Mouse (Mus musculus) kidney, embryonic 16.5 days (tissue): ENCODE measurements around the gene Taf1c. TPM values are rescaled to one million over a fixed set of nuclear protein-coding genes. Genes with fewer than 3 reads are reported as not detected.

Source experiments
- ATAC-seq: fragments of 200-750 bp; cut with Nextera tagmentation; 2 replicates; pipeline ENCODE4 v1.8.0; 2017; ENCODE audit warnings: moderate TSS enrichment; ENCODE audit not compliant: low FRiP score, low TSS enrichment
- H3K27ac ChIP-seq: fragments of 300-500 bp; sonication (generic); 2 replicates; pipeline ENCODE4 v1.5.1; 2014; ENCODE audit warnings: low read length
- H3K27me3 ChIP-seq: fragments of 300-500 bp; sonication (generic); 2 replicates; pipeline ENCODE4 v1.6.1; 2014; ENCODE audit warnings: low read length, control low read depth, mixed read lengths; ENCODE audit not compliant: insufficient read depth
- H3K36me3 ChIP-seq: fragments of 300-500 bp; sonication (generic); 2 replicates; pipeline ENCODE4 v1.6.1; 2014; ENCODE audit warnings: low read length, control low read depth, mixed read lengths; ENCODE audit not compliant: insufficient read depth
- H3K4me1 ChIP-seq: fragments of 300-500 bp; sonication (generic); 2 replicates; pipeline ENCODE4 v1.6.1; 2014; ENCODE audit warnings: low read length, control low read depth, mixed read lengths; ENCODE audit not compliant: insufficient read depth
- H3K4me2 ChIP-seq: fragments of 300-500 bp; sonication (generic); replicated peaks from 2 replicates; pipeline ENCODE4 v1.6.1; 2014; ENCODE audit warnings: low read depth, low read length
- H3K4me3 ChIP-seq: fragments of 300-500 bp; sonication (generic); 2 replicates; pipeline ENCODE4 v1.5.1; 2014; ENCODE audit warnings: mild to moderate bottlenecking, low read length
- H3K9ac ChIP-seq: fragments of 300-500 bp; sonication (generic); replicated peaks from 2 replicates; pipeline ENCODE4 v1.6.1; 2014; ENCODE audit warnings: low read length
- H3K9me3 ChIP-seq: fragments of 300-500 bp; sonication (generic); 2 replicates; pipeline ENCODE4 v1.6.1; 2016; ENCODE audit warnings: low read length, control low read depth
- WGBS: fragments of 180-500 bp; shearing (Covaris S2); extraction: QIAGEN DNeasy Blood & Tissue Kit; methylation state at CpG from one replicate; pipeline ENCODE4 v1.1.7; 2014; 5-methylcytosine and 5-hydroxymethylcytosine counted together
- polyA plus RNA-seq: library from polyadenylated mRNA; unstranded; fragments of >200 nt; fragmentation: Nextera tagmentation; extraction: Ambion mirVana; gene quantifications from 2 replicates; pipeline ENCODE4 v1.2.1, GENCODE M21; 2015

Taf1c gene
- 15.4 and 15.5 TPM in 2 replicates for polyA plus RNA-seq

- under 1% methylated on average over 23 of the region's 23 CpGs for WGBS
- peak within 1 kb of the TSS; percentile 88 for H3K4me2 ChIP-seq
- H3K27ac ChIP-seq, result 0 out of 2 replicates have a peak within 1 kb of the TSS, but pooled peaks have one; percentile 31
- H3K9me3 ChIP-seq, result peaks cover 8% of the 10 kb centered on the region
- peaks cover 9% of the 10 kb centered on the region for H3K4me1 ChIP-seq
- peak; percentile 86 for ATAC-seq
- peak within 1 kb of the TSS; percentile 74 for H3K4me3 ChIP-seq
- peak within 1 kb of the TSS; percentile 83 for H3K9ac ChIP-seq
- no peaks in the 10 kb centered on the region for H3K27me3 ChIP-seq
- peaks cover 27% of the 10 kb centered on the region for H3K36me3 ChIP-seq
Observed at GRCm38 (mm10) chr8:119604996-119605395, at the start of gene Taf1c. Taf1c (minus strand) TSS chr8:119605222.

- no peaks in the 10 kb centered on the region for H3K36me3 ChIP-seq
- no peak overlapping the region for H3K4me3 ChIP-seq
- no peak overlapping the region for H3K9ac ChIP-seq
- H3K9me3 ChIP-seq, result peaks cover 5% of the 10 kb centered on the region; the same call in 1 of the 2 replicates
- 3% methylated on average over 2 of the region's 2 CpGs for WGBS
- ATAC-seq, result peak; percentile 85; the same call in 1 of the 2 replicates
- H3K4me1 ChIP-seq, result peaks cover 15% of the 10 kb centered on the region
- H3K27me3 ChIP-seq, result no peaks in the 10 kb centered on the region
- H3K27ac ChIP-seq, result no peak overlapping the region
- no peak overlapping the region for H3K4me2 ChIP-seq
Observed at GRCm38 (mm10) chr8:119651324-119651723, 46.3 kb upstream of the Taf1c start.

GRCm38 (mm10) chr8:119646846-119647245 is 41.8 kb upstream of the Taf1c start:
- no peak overlapping the region for H3K4me2 ChIP-seq
- WGBS, result 75% methylated on average over 7 of the region's 7 CpGs

DNA sequence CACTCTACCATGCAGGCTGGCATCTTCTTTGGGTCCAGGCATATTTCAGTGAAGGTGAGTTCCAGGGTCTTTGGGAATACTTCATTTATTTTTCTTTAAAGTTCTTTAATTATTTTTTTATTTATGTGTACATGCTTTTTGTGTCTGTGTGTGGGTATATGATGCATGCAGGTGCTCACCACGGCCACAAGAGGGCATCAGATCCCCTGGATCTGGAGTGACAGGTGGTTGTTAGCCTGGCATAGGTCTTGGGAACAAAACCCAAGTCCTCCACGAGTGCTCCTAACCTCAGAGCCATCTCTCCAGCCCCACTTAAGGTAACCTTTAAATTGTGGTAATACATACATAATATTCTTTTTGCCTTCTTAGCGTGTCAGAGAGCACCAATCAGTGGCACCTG is 41.2 kb upstream of the Taf1c start:
- Histone ChIP-seq H3K4me3 (no peak overlapping the region), H3K9me3 (peaks cover 5% of the 10 kb centered on the region; the same call in 1 of the 2 replicates), H3K4me1 (peaks cover 7% of the 10 kb centered on the region; the same call in 1 of the 2 replicates), H3K4me2 (no peak overlapping the region), H3K27ac (no peak overlapping the region), H3K36me3 (no peaks in the 10 kb centered on the region), H3K27me3 (no peaks in the 10 kb centered on the region; the same call in 1 of the 2 replicates), H3K9ac (no peak overlapping the region)
- ATAC-seq, result no peak
- 75% methylated on average over 3 of the region's 3 CpGs for WGBS

More at GRCm38 (mm10) chr8:119646846-119647245, 41.8 kb upstream of the Taf1c start:
- no peak overlapping the region for H3K27ac ChIP-seq
- H3K4me1 ChIP-seq, result peaks cover 14% of the 10 kb centered on the region
- H3K9me3 ChIP-seq, result peaks cover 5% of the 10 kb centered on the region; the same call in 1 of the 2 replicates
- no peaks in the 10 kb centered on the region for H3K36me3 ChIP-seq
- no peak for ATAC-seq
- no peaks in the 10 kb centered on the region; the same call in 1 of the 2 replicates for H3K27me3 ChIP-seq
- H3K4me3 ChIP-seq, result no peak overlapping the region
- H3K9ac ChIP-seq, result no peak overlapping the region

- H3K4me3 ChIP-seq, result no peak overlapping the region
- H3K4me1 ChIP-seq, result peaks cover 4% of the 10 kb centered on the region; the same call in 1 of the 2 replicates
- 55% methylated on average over 18 of the region's 18 CpGs for WGBS
- H3K27ac ChIP-seq, result no peak overlapping the region
- H3K36me3 ChIP-seq, result no peaks in the 10 kb centered on the region
- no peak for ATAC-seq
- H3K27me3 ChIP-seq, result no peaks in the 10 kb centered on the region; the same call in 1 of the 2 replicates
- no peak overlapping the region for H3K4me2 ChIP-seq
- peaks cover 5% of the 10 kb centered on the region; the same call in 1 of the 2 replicates for H3K9me3 ChIP-seq
- H3K9ac ChIP-seq, result no peak overlapping the region
Observed at GRCm38 (mm10) chr8:119644981-119645597, 40.1 kb upstream of the Taf1c start.

DNA sequence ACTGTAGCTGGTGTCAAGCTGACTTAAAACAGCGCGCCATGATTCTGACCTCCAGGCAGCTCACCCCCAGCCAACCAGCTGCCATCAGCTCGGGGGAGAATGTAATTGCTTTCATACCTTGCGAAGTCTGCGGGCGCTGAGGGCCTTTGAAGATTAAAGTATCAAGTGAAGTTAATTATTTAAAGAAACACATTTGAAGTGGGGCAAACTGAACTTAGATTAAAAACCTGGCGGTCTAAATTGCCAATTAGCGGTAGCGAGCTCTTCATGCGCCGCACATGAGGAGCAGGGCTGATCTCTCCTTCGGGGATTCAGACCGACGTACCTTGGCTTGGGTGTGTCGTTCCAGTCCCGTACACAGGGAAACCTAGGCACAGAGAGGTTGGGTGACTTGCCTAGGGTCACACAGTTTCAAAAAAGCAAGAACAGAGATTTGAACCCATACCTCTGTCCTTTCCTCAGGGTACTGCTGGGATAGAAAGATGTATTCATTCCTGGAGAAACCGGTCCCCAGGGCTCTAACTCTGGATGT is 39.5 kb upstream of the Taf1c start:
- Histone ChIP-seq H3K36me3 (no peaks in the 10 kb centered on the region), H3K9ac (no peak overlapping the region), H3K4me3 (no peak overlapping the region), H3K9me3 (peaks cover 5% of the 10 kb centered on the region; the same call in 1 of the 2 replicates), H3K27ac (no peak overlapping the region), H3K4me1 (peaks cover 4% of the 10 kb centered on the region; the same call in 1 of the 2 replicates), H3K27me3 (no peaks in the 10 kb centered on the region; the same call in 1 of the 2 replicates), H3K4me2 (no peak overlapping the region)
- WGBS, result 68% methylated on average over 17 of the region's 17 CpGs
- no peak for ATAC-seq

DNA sequence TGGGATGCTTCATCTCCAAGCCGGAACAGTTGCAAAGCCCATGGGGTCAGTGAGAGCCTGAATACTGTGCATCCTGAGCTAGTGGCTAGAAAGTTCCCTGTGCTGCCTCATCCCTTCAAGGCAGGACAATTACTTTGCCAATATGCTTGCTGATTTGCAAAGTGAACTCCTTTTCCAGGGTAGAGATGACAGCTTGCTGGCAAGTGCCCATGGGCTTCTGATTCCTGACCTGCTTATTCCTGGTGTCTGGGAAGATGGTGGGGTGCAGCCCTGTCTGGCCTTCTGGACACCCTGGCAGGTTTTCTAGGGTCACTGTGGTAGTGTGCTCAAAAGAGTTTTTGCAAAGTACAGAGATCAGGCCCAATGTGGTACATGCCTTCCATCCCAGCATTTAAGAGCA is 37.9 kb upstream of the Taf1c start:
- Histone ChIP-seq H3K9me3 (peaks cover 5% of the 10 kb centered on the region; the same call in 1 of the 2 replicates), H3K4me2 (no peak overlapping the region), H3K27ac (no peak overlapping the region), H3K36me3 (no peaks in the 10 kb centered on the region), H3K4me1 (peaks cover 4% of the 10 kb centered on the region; the same call in 1 of the 2 replicates), H3K27me3 (no peaks in the 10 kb centered on the region; the same call in 1 of the 2 replicates), H3K4me3 (no peak overlapping the region), H3K9ac (no peak overlapping the region)
- WGBS, result 100% methylated on average over 1 of the region's 1 CpGs
- no peak for ATAC-seq

- Histone ChIP-seq H3K27ac (no peak overlapping the region), H3K4me1 (peaks cover 7% of the 10 kb centered on the region), H3K4me3 (no peak overlapping the region), H3K4me2 (no peak overlapping the region), H3K36me3 (no peaks in the 10 kb centered on the region), H3K9me3 (no peaks in the 10 kb centered on the region), H3K9ac (no peak overlapping the region), H3K27me3 (no peaks in the 10 kb centered on the region; the same call in 1 of the 2 replicates)
- WGBS, result 74% methylated on average over 5 of the region's 5 CpGs
- no peak for ATAC-seq
Observed at GRCm38 (mm10) chr8:119641058-119641457, 36.0 kb upstream of the Taf1c start.

- Histone ChIP-seq H3K4me1 (peaks cover 17% of the 10 kb centered on the region), H3K36me3 (no peaks in the 10 kb centered on the region), H3K4me3 (no peak overlapping the region), H3K9ac (no peak overlapping the region), H3K4me2 (no peak overlapping the region), H3K27ac (no peak overlapping the region), H3K9me3 (no peaks in the 10 kb centered on the region), H3K27me3 (no peaks in the 10 kb centered on the region; the same call in 1 of the 2 replicates)
- 28% methylated on average over 7 of the region's 7 CpGs for WGBS
- no peak for ATAC-seq
Observed at GRCm38 (mm10) chr8:119639798-119640197, 34.8 kb upstream of the Taf1c start.

- H3K9me3 ChIP-seq, result no peaks in the 10 kb centered on the region
- H3K4me3 ChIP-seq, result no peak overlapping the region
- H3K4me1 ChIP-seq, result peaks cover 23% of the 10 kb centered on the region
- H3K4me2 ChIP-seq, result no peak overlapping the region
- H3K36me3 ChIP-seq, result no peaks in the 10 kb centered on the region
- no peak overlapping the region for H3K9ac ChIP-seq
- WGBS, result 85% methylated on average over 6 of the region's 6 CpGs
- peaks cover 7% of the 10 kb centered on the region for H3K27me3 ChIP-seq
- no peak for ATAC-seq
- no peak overlapping the region for H3K27ac ChIP-seq
Observed at GRCm38 (mm10) chr8:119638261-119638660, 33.2 kb upstream of the Taf1c start.
